Mouse (Mus musculus): ENCODE data around the gene H2-D1. TPM values are rescaled to one million over a fixed set of nuclear protein-coding genes. Genes with fewer than 3 reads are reported as not detected.

The H2-D1 gene
- polyA plus RNA-seq (2017; shearing (Covaris generic)) = 1,000 to 10,000 TPM; 5,968 to 6,679 TPM

DNA sequence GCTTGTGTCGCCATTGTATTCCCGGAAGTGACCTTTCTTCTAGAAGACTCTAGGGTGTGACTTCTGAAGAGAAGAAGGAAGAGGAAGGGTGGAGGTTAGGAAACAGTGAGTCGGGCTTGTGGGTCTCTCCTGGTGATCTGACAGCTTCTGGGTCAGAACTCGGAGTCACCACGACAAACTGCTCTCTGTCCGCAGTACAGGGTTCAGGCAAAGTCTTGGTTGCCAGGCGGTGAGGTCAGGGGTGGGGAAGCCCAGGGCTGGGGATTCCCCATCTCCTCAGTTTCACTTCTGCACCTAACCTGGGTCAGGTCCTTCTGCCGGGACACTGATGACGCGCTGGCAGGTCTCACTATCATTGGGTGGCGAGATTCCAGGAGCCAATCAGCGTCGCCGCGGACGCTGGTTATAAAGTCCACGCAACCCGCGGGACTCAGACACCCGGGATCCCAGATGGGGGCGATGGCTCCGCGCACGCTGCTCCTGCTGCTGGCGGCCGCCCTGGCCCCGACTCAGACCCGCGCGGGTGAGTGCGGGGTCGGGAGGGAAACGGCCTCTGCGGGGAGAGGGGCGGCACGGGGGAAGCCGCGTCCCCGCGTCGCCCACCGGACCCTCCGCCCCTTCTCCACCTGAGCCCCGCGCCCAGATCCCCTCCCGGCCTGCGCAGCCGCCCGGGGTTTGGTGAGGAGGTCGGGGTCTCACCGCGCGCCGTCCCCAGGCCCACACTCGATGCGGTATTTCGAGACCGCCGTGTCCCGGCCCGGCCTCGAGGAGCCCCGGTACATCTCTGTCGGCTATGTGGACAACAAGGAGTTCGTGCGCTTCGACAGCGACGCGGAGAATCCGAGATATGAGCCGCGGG lies at the start of gene H2-D1:
Gene H2-D1 (plus strand): TSS at position 67 of the 859 bp plus-strand sequence.

DNA sequence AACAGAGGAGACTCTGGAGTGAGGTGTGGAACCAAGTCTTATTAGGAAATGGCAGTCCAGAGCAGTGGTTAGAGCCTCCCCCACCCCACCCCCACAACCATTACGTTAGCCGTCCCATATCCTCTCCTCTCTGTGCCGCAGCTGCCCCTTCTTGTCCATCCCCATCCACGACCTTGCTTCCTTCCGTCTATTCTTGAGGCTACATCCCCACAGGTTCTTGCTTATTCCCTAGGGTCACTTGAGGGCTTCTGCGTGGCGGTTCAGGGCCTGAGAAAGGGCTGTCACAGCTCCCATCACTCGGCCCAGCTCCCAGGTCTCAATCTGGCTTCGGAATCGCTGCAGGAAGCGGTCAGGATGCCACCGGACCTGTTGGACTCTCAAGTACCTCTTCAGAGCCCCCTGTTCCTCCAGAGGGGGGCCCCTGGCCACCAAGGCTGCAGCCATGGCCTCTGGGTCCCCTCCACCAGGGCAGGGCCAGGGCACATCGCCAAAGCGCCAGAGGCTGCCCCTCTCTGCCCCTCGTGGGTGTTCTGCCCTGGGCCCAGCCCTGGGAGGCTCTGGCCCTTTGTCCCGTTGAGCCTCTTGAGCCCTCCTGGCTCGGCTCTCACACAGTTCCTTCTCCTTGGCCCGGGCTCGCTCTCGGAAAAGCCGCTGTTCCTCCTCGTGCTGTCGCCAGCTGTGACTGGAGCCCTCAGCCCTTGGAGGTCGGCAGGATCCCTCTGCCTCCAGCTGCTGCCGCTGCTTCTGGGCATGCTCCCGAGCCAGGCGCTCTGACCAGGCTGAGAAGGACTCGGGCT lies 42.2 kb upstream of the H2-D1 start, which contains the start of gene Gm16181:
Gene Gm16181 (plus strand): TSS at position 679 of the 797 bp plus-strand sequence.

GRCm38 (mm10) chr17:35233114-35233980 lies 29.2 kb upstream of the H2-D1 start, which contains the start of gene Atp6v1g2:
Gene Atp6v1g2 (plus strand): TSS chr17:35233660.

GRCm38 (mm10) chr17:35235614-35236389 lies 26.7 kb upstream of the H2-D1 start, which contains the start of gene Nfkbil1:
Gene Nfkbil1 (minus strand): TSS chr17:35235792.

GRCm38 (mm10) chr17:35241305-35242014 lies 21.1 kb upstream of the H2-D1 start, which contains the start of gene Ddx39b:
Gene Ddx39b (plus strand): TSS chr17:35241746.

Other genes starting within 250 kb of the H2-D1 start
- under 1 TPM; 0.07 to 0.34 TPM for gene Vwa7, start 246.2 kb upstream of the H2-D1 start, polyA plus RNA-seq (2017; shearing (Covaris generic))
- 1 to 10 TPM; 1.5 to 2.5 TPM for gene Sapcd1, start 234.7 kb upstream of the H2-D1 start, polyA plus RNA-seq (2017; shearing (Covaris generic))
- 1 to 10 TPM; 2.9 to 3.2 TPM for gene Msh5, start 216.0 kb upstream of the H2-D1 start, polyA plus RNA-seq (2017; shearing (Covaris generic))
- gene Clic1, start 212.8 kb upstream of the H2-D1 start, polyA plus RNA-seq (2017; shearing (Covaris generic)) = 100 to 1,000 TPM; 533 to 549 TPM
- gene Ddah2, start 203.7 kb upstream of the H2-D1 start, polyA plus RNA-seq (2017; shearing (Covaris generic)) = 1 to 10 TPM in 1 of 2 experiments, under 1 TPM in 1; 0.98 to 2.2 TPM
- 1 to 10 TPM in 1 of 2 experiments, not detected in 1; 2.0 TPM for gene Ly6g6c, start 197.3 kb upstream of the H2-D1 start, polyA plus RNA-seq (2017; shearing (Covaris generic))
- gene Mpig6b, start 196.5 kb upstream of the H2-D1 start, polyA plus RNA-seq (2017; shearing (Covaris generic)) = under 1 TPM; 0.11 to 0.16 TPM
- not detected for gene Ly6g6e, start 185.8 kb upstream of the H2-D1 start, polyA plus RNA-seq (2017; shearing (Covaris generic))
- under 1 TPM in 1 of 2 experiments, not detected in 1; 0.60 TPM for gene Ly6g6d, start 184.7 kb upstream of the H2-D1 start, polyA plus RNA-seq (2017; shearing (Covaris generic))
- gene Ly6g6f, start 177.1 kb upstream of the H2-D1 start, polyA plus RNA-seq (2017; shearing (Covaris generic)) = not detected
- 10 to 100 TPM; 73.9 to 82.7 TPM for gene Abhd16a, start 173.5 kb upstream of the H2-D1 start, polyA plus RNA-seq (2017; shearing (Covaris generic))
- gene Ly6g5c, start 154.5 kb upstream of the H2-D1 start, polyA plus RNA-seq (2017; shearing (Covaris generic)) = not detected
- gene Ly6g5b, start 147.3 kb upstream of the H2-D1 start, polyA plus RNA-seq (2017; shearing (Covaris generic)) = 1 to 10 TPM in 1 of 2 experiments, under 1 TPM in 1; 0.90 to 3.6 TPM
- gene Gpank1, start 141.3 kb upstream of the H2-D1 start, polyA plus RNA-seq (2017; shearing (Covaris generic)) = 10 to 100 TPM; 54.2 to 60.6 TPM
- gene Csnk2b, start 140.7 kb upstream of the H2-D1 start, polyA plus RNA-seq (2017; shearing (Covaris generic)) = 100 to 1,000 TPM; 238 to 275 TPM
- 1 to 10 TPM; 1.9 to 3.0 TPM for gene D17H6S53E, start 136.4 kb upstream of the H2-D1 start, polyA plus RNA-seq (2017; shearing (Covaris generic))
- gene Apom, start 130.7 kb upstream of the H2-D1 start, polyA plus RNA-seq (2017; shearing (Covaris generic)) = 1 to 10 TPM in 1 of 2 experiments, not detected in 1; 2.6 TPM
- gene Bag6, start 127.6 kb upstream of the H2-D1 start, polyA plus RNA-seq (2017; shearing (Covaris generic)) = 10 to 100 TPM; 50.0 to 63.9 TPM
- 10 to 100 TPM; 24.6 to 25.6 TPM for gene Prrc2a, start 97.8 kb upstream of the H2-D1 start, polyA plus RNA-seq (2017; shearing (Covaris generic))
- 1 to 10 TPM; 1.9 to 8.1 TPM for gene Aif1, start 86.7 kb upstream of the H2-D1 start, polyA plus RNA-seq (2017; shearing (Covaris generic))
- gene Lst1, start 74.3 kb upstream of the H2-D1 start, polyA plus RNA-seq (2017; shearing (Covaris generic)) = 1 to 10 TPM; 5.7 to 8.4 TPM
- 1,000 to 10,000 TPM; 1,692 to 1,979 TPM for gene Ltb, start 68.3 kb upstream of the H2-D1 start, polyA plus RNA-seq (2017; shearing (Covaris generic))
- 10 to 100 TPM; 34.2 to 54.8 TPM for gene Tnf, start 60.7 kb upstream of the H2-D1 start, polyA plus RNA-seq (2017; shearing (Covaris generic))
- gene Lta, start 57.4 kb upstream of the H2-D1 start, polyA plus RNA-seq (2017; shearing (Covaris generic)) = 100 to 1,000 TPM in 1 of 2 experiments, 10 to 100 TPM in 1; 56.6 to 152 TPM
- gene Gm16181, start 41.9 kb upstream of the H2-D1 start, polyA plus RNA-seq (2017; shearing (Covaris generic)) = not detected
- 1 to 10 TPM; 4.5 to 5.5 TPM for gene Atp6v1g2, start 29.1 kb upstream of the H2-D1 start, polyA plus RNA-seq (2017; shearing (Covaris generic))
- 10 to 100 TPM; 15.6 to 29.3 TPM for gene Nfkbil1, start 26.9 kb upstream of the H2-D1 start, polyA plus RNA-seq (2017; shearing (Covaris generic))
- 100 to 1,000 TPM; 211 to 230 TPM for gene Ddx39b, start 21.0 kb upstream of the H2-D1 start, polyA plus RNA-seq (2017; shearing (Covaris generic))
- 1 to 10 TPM in 1 of 2 experiments, under 1 TPM in 1; 0.48 to 1.8 TPM for gene H2-Q1, start 57.7 kb downstream of the H2-D1 start, polyA plus RNA-seq (2017; shearing (Covaris generic))
- gene H2-Q2, start 79.5 kb downstream of the H2-D1 start, polyA plus RNA-seq (2017; shearing (Covaris generic)) = 10 to 100 TPM; 15.6 to 19.4 TPM
- gene H2-Q4, start 116.9 kb downstream of the H2-D1 start, polyA plus RNA-seq (2017; shearing (Covaris generic)) = 10 to 100 TPM; 33.5 to 46.7 TPM
- gene H2-Q6, start 162.1 kb downstream of the H2-D1 start, polyA plus RNA-seq (2017; shearing (Covaris generic)) = 100 to 1,000 TPM; 686 to 886 TPM
- gene H2-Q7, start 176.4 kb downstream of the H2-D1 start, polyA plus RNA-seq (2017; shearing (Covaris generic)) = 1,000 to 10,000 TPM; 2,137 to 2,431 TPM
- gene H2-Q10, start 207.4 kb downstream of the H2-D1 start, polyA plus RNA-seq (2017; shearing (Covaris generic)) = 10 to 100 TPM; 24.7 to 30.9 TPM
- 1 to 10 TPM in 1 of 2 experiments, under 1 TPM in 1; 0.40 to 1.3 TPM for gene Pou5f1, start 243.3 kb downstream of the H2-D1 start, polyA plus RNA-seq (2017; shearing (Covaris generic))

Data from inflammation-experienced regulatory T-cells (primary cell).